Comparison of ENCODE assay signal across 9 mouse cellular contexts in the genomic region with DNA sequence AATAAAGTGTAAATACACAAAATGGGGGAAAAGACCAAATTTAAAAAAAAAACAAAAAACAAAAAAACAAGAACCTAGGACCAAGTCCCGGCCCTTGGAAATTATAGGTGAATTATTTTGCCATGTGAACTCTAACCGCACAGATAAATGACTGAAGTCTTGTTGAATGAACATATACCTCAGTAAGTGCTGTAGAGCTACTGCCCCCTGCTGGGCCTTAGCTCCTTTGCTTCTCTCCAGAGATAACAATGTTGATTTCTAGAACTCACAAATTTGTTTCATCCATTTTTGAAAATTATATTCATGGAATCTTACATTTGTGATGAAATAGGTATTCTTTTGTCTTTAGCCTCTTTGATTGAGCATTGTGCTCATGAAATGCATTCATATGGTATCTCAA. TPM values are rescaled to one million over a fixed set of nuclear protein-coding genes. Genes with fewer than 3 reads are reported as not detected.
A peak's percentile ranks its signal among the peaks of the same experiment; 100 is the strongest.
DNase-seq lines count a peak whose midpoint lies in the region; ATAC-seq and TF ChIP-seq lines count a peak whose summit lies in the region.
"Had no signal": no experiment of that assay in that cellular context is flagged by ENCODE, and none has a peak within 500 bp of the region (broad histone marks: within the 10 kb centered on the region; RNA-seq: fewer than 3 reads in every experiment).

No protein-coding gene starts in this region.

- no peaks in the 10 kb centered on the region for H3K4me1 ChIP-seq in limb, embryonic 14.5 days (ENCODE audit: control insufficient read depth, insufficient read depth, low read length)
- H3K4me1 ChIP-seq in limb, embryonic 10.5 days = no peaks in the 10 kb centered on the region
- H3K4me1 ChIP-seq in forebrain, embryonic 16.5 days (replicated peaks; ENCODE audit: control insufficient read depth, insufficient read depth, low read length) = no peaks in the 10 kb centered on the region
- H3K4me1 ChIP-seq: liver, embryonic 15.5 days had no signal

- H3K9me3 ChIP-seq in limb, embryonic 14.5 days (ENCODE audit: control insufficient read depth, low read length) = no peaks in the 10 kb centered on the region
- H3K9me3 ChIP-seq in limb, embryonic 10.5 days (replicated peaks) = no peaks in the 10 kb centered on the region
- no peaks in the 10 kb centered on the region for H3K9me3 ChIP-seq in forebrain, embryonic 16.5 days (ENCODE audit: control insufficient read depth, low read length)
- H3K9me3 ChIP-seq: liver, embryonic 15.5 days had no signal

- no peaks in the 10 kb centered on the region for H3K27me3 ChIP-seq in limb, embryonic 14.5 days (ENCODE audit: control insufficient read depth, insufficient read depth, low read length)
- H3K27me3 ChIP-seq in limb, embryonic 10.5 days (ENCODE audit: low read depth, poor library complexity, severe bottlenecking) = peaks cover 27% of the 10 kb centered on the region
- H3K27me3 ChIP-seq in Patski = peaks cover 16% of the 10 kb centered on the region
- H3K27me3 ChIP-seq in forebrain, embryonic 16.5 days (replicated peaks; ENCODE audit: control insufficient read depth, insufficient read depth, low read length) = no peaks in the 10 kb centered on the region
- H3K27me3 ChIP-seq: liver, embryonic 15.5 days had no signal

- no peak overlapping the region for H3K4me3 ChIP-seq in limb, embryonic 14.5 days (replicated peaks; ENCODE audit: low read length)
- H3K4me3 ChIP-seq in limb, embryonic 10.5 days = no peak overlapping the region
- no peak overlapping the region for H3K4me3 ChIP-seq in forebrain, embryonic 16.5 days (replicated peaks; ENCODE audit: low read length)
- H3K4me3 ChIP-seq: liver, embryonic 15.5 days had no signal

- WGBS in limb, embryonic 14.5 days = 81% methylated on average over 2 of the region's 2 CpGs
- WGBS in limb, embryonic 10.5 days = 79% methylated on average over 2 of the region's 2 CpGs
- WGBS in forebrain, embryonic 16.5 days = 90% methylated on average over 2 of the region's 2 CpGs

- no peak overlapping the region for H3K9ac ChIP-seq in limb, embryonic 14.5 days (ENCODE audit: low read depth, low read length, severe bottlenecking)
- no peak overlapping the region for H3K9ac ChIP-seq in forebrain, embryonic 16.5 days (replicated peaks; ENCODE audit: low read depth, low read length)
- H3K9ac ChIP-seq: liver, embryonic 15.5 days had no signal

- CTCF ChIA-PET in Patski (lab: Charles Lee) = interaction anchor here (0.8 to 1.4 kb wide), 2 partner anchors 21 to 390 kb away, joined by 3 read pairs; no protein-coding TSS in a partner anchor

- no peak overlapping the region for H3K4me2 ChIP-seq in limb, embryonic 14.5 days (replicated peaks; ENCODE audit: low read depth, low read length, severe bottlenecking)
- H3K4me2 ChIP-seq in forebrain, embryonic 16.5 days (ENCODE audit: low read length) = no peak overlapping the region
- H3K4me2 ChIP-seq: liver, embryonic 15.5 days had no signal

- POLR2A ChIA-PET in Patski (lab: Charles Lee) = no interaction called here

- ATAC-seq in limb, embryonic 14.5 days (ENCODE audit: low FRiP score, low read depth) = no peak
- ATAC-seq in Patski = no peak
- ATAC-seq in forebrain, embryonic 16.5 days = no peak
- no peak for ATAC-seq in inflammation-experienced regulatory T-cells, adult 6 months

- no peak for TF ChIP-seq POLR2A in limb, embryonic 14.5 days (IDR thresholded peaks at IDR 0.05; ENCODE audit: borderline replicate concordance, extremely low read depth, insufficient read depth, insufficient read length)

- TF ChIP-seq CTCF in Patski (IDR thresholded peaks at IDR 0.05) = peak; percentile 61

- peak; percentile 25 for DNase-seq in embryo, embryonic 10 days (ENCODE audit: low spot score)
- DNase-seq in embryo, embryonic 9.5 days (ENCODE audit: extremely low spot score) = no peak
- peak; percentile 51 for DNase-seq in limb, embryonic 14.5 days (ENCODE audit: low spot score)
- DNase-seq in limb, embryonic 10.5 days (ENCODE audit: low spot score) = no peak
- no peak for DNase-seq in Patski (ENCODE audit: low read depth, low spot score)
- DNase-seq in layer of hippocampus, adult 9-11 months = peak; percentile 6

- H3K27ac ChIP-seq in limb, embryonic 14.5 days (replicated peaks; ENCODE audit: low read depth, low read length) = no peak overlapping the region
- no peak overlapping the region for H3K27ac ChIP-seq in limb, embryonic 10.5 days
- H3K27ac ChIP-seq in forebrain, embryonic 16.5 days (ENCODE audit: low read length) = no peak overlapping the region
- H3K27ac ChIP-seq: liver, embryonic 15.5 days had no signal

- in situ Hi-C loops in Patski (cut with MboI; ENCODE audit: low pct_unique_long_range_greater_than_20kb) = loop anchor here (10.0 kb wide), 1 partner anchor 388 kb away; no protein-coding TSS in a partner anchor

- H3K36me3 ChIP-seq in limb, embryonic 14.5 days (ENCODE audit: control insufficient read depth, insufficient read depth, low read length) = no peaks in the 10 kb centered on the region
- no peaks in the 10 kb centered on the region for H3K36me3 ChIP-seq in limb, embryonic 10.5 days
- no peaks in the 10 kb centered on the region for H3K36me3 ChIP-seq in forebrain, embryonic 16.5 days (ENCODE audit: control insufficient read depth, insufficient read depth)
- H3K36me3 ChIP-seq: liver, embryonic 15.5 days had no signal

RNA-seq across cellular contexts. Expression of a gene that starts 19.6 kb away (rescaled TPM):
- 2.9 and 3.4 TPM in 2 replicates for polyA plus RNA-seq in limb, embryonic 14.5 days (2012; rRNA removed)
- not detected in 2 replicates for polyA plus RNA-seq in limb, embryonic 14.5 days (2014; fragmentation: Nextera tagmentation; extraction: Ambion mirVana)
- not detected in 2 replicates for polyA plus RNA-seq in limb, embryonic 10.5 days (2016; fragmentation: Nextera tagmentation; extraction: Ambion mirVana)
- 13.6 TPM for polyA plus RNA-seq in Patski (2021)
- polyA plus RNA-seq in forebrain, embryonic 16.5 days (2015; fragmentation: Nextera tagmentation; extraction: Ambion mirVana) = not detected in 2 replicates
- not detected for polyA plus RNA-seq in inflammation-experienced regulatory T-cells, adult 6 months (2017; shearing (Covaris generic))
- polyA plus RNA-seq: liver, embryonic 15.5 days had no signal

RNA-seq across cellular contexts. Expression of a gene that starts 38.1 kb away (rescaled TPM):
- polyA plus RNA-seq in limb, embryonic 14.5 days (2012; rRNA removed) = 0.65 and 0.67 TPM in 2 replicates
- 0.25 and 0.30 TPM in 2 replicates for polyA plus RNA-seq in limb, embryonic 14.5 days (2014; fragmentation: Nextera tagmentation; extraction: Ambion mirVana)
- polyA plus RNA-seq in limb, embryonic 10.5 days (2016; fragmentation: Nextera tagmentation; extraction: Ambion mirVana) = not detected in 2 replicates
- 119 TPM for polyA plus RNA-seq in Patski (2021)
- 0.89 and 1.3 TPM in 2 replicates for polyA plus RNA-seq in forebrain, embryonic 16.5 days (2015; fragmentation: Nextera tagmentation; extraction: Ambion mirVana)
- not detected for polyA plus RNA-seq in inflammation-experienced regulatory T-cells, adult 6 months (2017; shearing (Covaris generic))

RNA-seq across cellular contexts. Expression of a gene that starts 48.3 kb away (rescaled TPM):
- not detected in 2 replicates for polyA plus RNA-seq in limb, embryonic 14.5 days (2012; rRNA removed)
- polyA plus RNA-seq in limb, embryonic 14.5 days (2014; fragmentation: Nextera tagmentation; extraction: Ambion mirVana) = 0.25 TPM in 1 of 2 replicates, not detected in the other
- polyA plus RNA-seq in limb, embryonic 10.5 days (2016; fragmentation: Nextera tagmentation; extraction: Ambion mirVana) = 0.19 and 0.25 TPM in 2 replicates
- polyA plus RNA-seq in Patski (2021) = 0.47 TPM
- 0.32 TPM in 1 of 2 replicates, not detected in the other for polyA plus RNA-seq in forebrain, embryonic 16.5 days (2015; fragmentation: Nextera tagmentation; extraction: Ambion mirVana)
- polyA plus RNA-seq in inflammation-experienced regulatory T-cells, adult 6 months (2017; shearing (Covaris generic)) = 1 to 10 TPM; 1.4 to 4.1 (median 1.7) TPM
- polyA plus RNA-seq: liver, embryonic 15.5 days had no signal

Comparison
In these comparisons a context has a peak if more than half of its experiments do, and no peak if none do; other contexts are left out.
1. DNase-seq: peak in embryo, embryonic 10 days (single experiment), limb, embryonic 14.5 days (single experiment) and layer of hippocampus, adult 9-11 months (single experiment); none in embryo, embryonic 9.5 days (single experiment), limb, embryonic 10.5 days (single experiment) and Patski (single experiment).
2. RNA of a gene that starts 38.1 kb away (polyA plus RNA-seq): 119 TPM in Patski (single experiment); 0.89 to 1.3 TPM in forebrain, embryonic 16.5 days, 0.25 to 0.67 TPM in limb, embryonic 14.5 days, not detected in limb, embryonic 10.5 days and not detected in inflammation-experienced regulatory T-cells, adult 6 months; every median in the first group is over 10 times any median in the second.